Mouse (Mus musculus) small intestine, adult 2 months (tissue): ENCODE data around the gene Cluh. TPM values are rescaled to one million over a fixed set of nuclear protein-coding genes. Genes with fewer than 3 reads are reported as not detected.

Experiments used
- H3K27ac ChIP-seq: fragments of 200-500 bp; 2 replicates; pipeline ENCODE4 v1.5.1; 2012; ENCODE audit warnings: low read depth, low read length, control low read depth, inconsistent platforms; ENCODE audit not compliant: insufficient read depth
- H3K27me3 ChIP-seq: fragments of 200-500 bp; 2 replicates; pipeline ENCODE4 v1.6.1; 2012; ENCODE audit warnings: mild to moderate bottlenecking, moderate library complexity, low read length, inconsistent platforms; ENCODE audit not compliant: control insufficient read depth, insufficient read depth
- H3K36me3 ChIP-seq: fragments of 200-500 bp; 2 replicates; pipeline ENCODE4 v1.6.1; 2012; ENCODE audit warnings: mild to moderate bottlenecking, low read length, control low read depth, inconsistent platforms; ENCODE audit not compliant: control insufficient read depth, insufficient read depth
- H3K4me1 ChIP-seq: fragments of 200-500 bp; 2 replicates; pipeline ENCODE4 v1.6.1; 2012; ENCODE audit warnings: low read length, inconsistent platforms, mixed read lengths; ENCODE audit not compliant: control insufficient read depth, insufficient read depth, insufficient read length
- H3K4me3 ChIP-seq: fragments of 200-500 bp; 2 replicates; pipeline ENCODE4 v1.5.1; 2012; ENCODE audit warnings: low read depth, mild to moderate bottlenecking, control low read depth, inconsistent platforms, low read length, moderate library complexity
- CTCF ChIP-seq: fragments of 200-500 bp; IDR thresholded peaks from 2 replicates; pipeline ENCODE4 v1.5.1; 2012; ENCODE audit warnings: low read depth, mild to moderate bottlenecking, control low read depth, inconsistent platforms, low read length, moderate library complexity, mixed read lengths; ENCODE audit not compliant: insufficient replicate concordance, insufficient read length; ENCODE audit errors: extremely low read depth
- POLR2A ChIP-seq: fragments of 200-500 bp; IDR thresholded peaks from 2 replicates; pipeline ENCODE4 v1.6.1; 2012; ENCODE audit warnings: low read depth, mild to moderate bottlenecking, control low read depth, inconsistent platforms, low read length, moderate library complexity
- WGBS: fragments of 180-500 bp; shearing (Covaris S2); methylation state at CpG from one replicate; pipeline ENCODE4 v1.1.7; 2018; 5-methylcytosine and 5-hydroxymethylcytosine counted together
- polyA plus RNA-seq: library from polyadenylated mRNA; depleted of rRNA; stranded (reverse); fragments of >200 nt; gene quantifications from 2 replicates; pipeline ENCODE4 v1.2.3, GENCODE M21; 2012; rRNA removed

Cluh gene
- polyA plus RNA-seq, 1 experiment: 49.0 TPM

DNA sequence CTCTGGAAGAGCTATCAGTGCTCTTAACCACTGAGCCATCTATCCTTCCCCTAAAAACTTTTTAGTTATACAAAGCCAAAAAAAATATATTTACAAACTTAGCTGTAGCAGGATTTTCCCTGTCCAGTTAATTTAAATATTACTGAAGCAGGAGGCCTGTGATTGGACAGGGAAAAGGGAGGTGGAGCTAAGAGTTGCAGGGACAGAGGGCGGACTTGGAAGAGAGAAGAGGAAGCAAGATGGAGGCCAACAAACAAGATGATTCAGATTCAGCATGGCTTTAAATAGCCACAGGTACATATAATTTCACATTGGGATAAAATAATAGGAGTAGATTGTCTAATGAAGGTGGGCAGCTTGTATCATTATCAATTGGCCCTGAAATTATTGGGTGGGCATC, 61.4 kb downstream of the Cluh start:
- TF ChIP-seq POLR2A (no peak), CTCF (no peak)
- H3K36me3 ChIP-seq: 0 out of 2 replicates have a peak, but pooled peaks cover 2% of the 10 kb centered on the region
- H3K4me3 ChIP-seq: no peak overlapping the region
- 74% methylated on average over 1 of the region's 1 CpGs for WGBS
- H3K4me1 ChIP-seq: peaks cover 6% of the 10 kb centered on the region
- no peaks in the 10 kb centered on the region for H3K27me3 ChIP-seq
- H3K27ac ChIP-seq: no peak overlapping the region

DNA sequence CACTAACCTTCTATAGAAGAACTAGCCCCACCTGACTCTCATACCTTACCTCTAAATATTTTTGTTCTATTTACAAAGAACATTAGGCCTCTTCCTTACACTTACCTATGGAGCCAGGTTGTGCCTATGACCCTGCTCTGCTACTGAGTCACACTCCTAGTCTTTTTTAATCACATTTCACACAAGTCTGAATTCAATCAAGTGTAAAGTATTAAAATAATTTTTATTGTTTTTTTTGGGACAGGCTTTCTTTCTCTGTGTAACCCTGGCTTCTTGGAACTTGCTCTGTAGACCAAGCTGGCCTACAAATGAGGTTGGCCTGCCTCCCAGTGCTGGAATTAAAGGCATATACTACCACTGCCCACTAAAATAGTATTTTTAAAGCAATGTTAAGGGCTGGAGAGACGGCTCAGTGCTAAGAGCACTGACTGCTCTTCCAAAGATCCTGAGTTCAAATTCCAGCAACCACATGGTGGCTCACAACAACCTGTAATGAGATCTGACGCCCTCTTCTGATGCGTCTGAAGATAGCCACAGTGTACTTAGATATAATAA, 66.8 kb downstream of the Cluh start:
- WGBS: 35% methylated on average over 3 of the region's 3 CpGs
- Histone ChIP-seq H3K27me3 (no peaks in the 10 kb centered on the region), H3K36me3 (0 out of 2 replicates have a peak, but pooled peaks cover 1% of the 10 kb centered on the region), H3K4me3 (no peak overlapping the region), H3K4me1 (peaks cover 8% of the 10 kb centered on the region), H3K27ac (no peak overlapping the region)
- TF ChIP-seq CTCF: no peak
- no peak for TF ChIP-seq POLR2A

Other genes starting within 250 kb of the Cluh start
- 10.5 and 18.4 TPM in 2 replicates for gene Rap1gap2, start 38.6 kb upstream of the Cluh start, polyA plus RNA-seq
- gene Ccdc92b, start 29.9 kb upstream of the Cluh start, polyA plus RNA-seq: 0.42 and 0.77 TPM in 2 replicates
- gene Pafah1b1, start 75.2 kb downstream of the Cluh start, polyA plus RNA-seq: 3.9 and 9.6 TPM in 2 replicates
- gene Mettl16, start 121.3 kb downstream of the Cluh start, polyA plus RNA-seq: 0.65 and 1.6 TPM in 2 replicates
- 9.5 and 23.6 TPM in 2 replicates for gene Mnt, start 181.4 kb downstream of the Cluh start, polyA plus RNA-seq
- 6.8 and 9.7 TPM in 2 replicates for gene Sgsm2, start 247.6 kb downstream of the Cluh start, polyA plus RNA-seq
- gene Tsr1, start 248.6 kb downstream of the Cluh start, polyA plus RNA-seq: 1.7 and 1.9 TPM in 2 replicates